ENCODE assay signal across 8 mouse cellular contexts in the genomic region with DNA sequence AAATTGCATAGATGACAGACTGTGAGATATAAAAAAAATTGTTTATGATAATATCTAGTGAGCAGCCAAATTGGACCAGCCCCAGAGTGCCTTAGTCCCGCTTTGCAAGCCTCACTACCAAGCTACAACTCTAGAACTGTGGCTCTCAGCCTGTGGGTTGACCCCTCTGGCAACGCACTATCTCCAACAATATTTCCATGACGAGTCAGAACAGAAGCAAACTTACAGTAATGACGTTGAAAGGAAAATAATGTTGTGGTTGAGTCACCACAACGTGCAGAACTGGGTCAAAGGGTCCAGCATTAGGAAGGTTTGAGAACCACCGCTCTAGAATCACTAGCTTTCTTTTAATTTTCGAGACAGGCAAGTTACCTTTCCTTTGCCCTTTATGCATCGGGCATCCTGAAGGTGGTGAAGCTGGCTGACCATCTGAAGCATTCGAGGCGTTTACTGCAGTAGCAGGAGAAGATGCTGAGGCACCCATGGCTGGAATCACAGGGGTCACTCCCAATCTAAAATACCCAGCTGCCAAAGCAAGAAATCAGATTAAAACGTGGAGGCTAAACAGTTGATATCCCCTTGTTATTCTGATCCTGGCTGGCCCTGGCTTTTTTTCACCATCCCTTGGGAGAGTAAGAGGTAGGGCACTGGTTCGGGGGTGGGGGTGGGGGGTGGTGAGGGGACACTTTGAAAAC. TPM values are rescaled to one million over a fixed set of nuclear protein-coding genes. Genes with fewer than 3 reads are reported as not detected.
DNase-seq lines count a peak whose midpoint lies in the region; ATAC-seq and TF ChIP-seq lines count a peak whose summit lies in the region.

No protein-coding gene starts in this region.

- peak overlapping the region; percentile 56 for H3K4me2 ChIP-seq in hindbrain, embryonic 13.5 days
- H3K4me2 ChIP-seq in midbrain, embryonic 11.5 days, result peak overlapping the region; percentile 47

- H3K27ac ChIP-seq in layer of hippocampus, adult 2 months, result no peak overlapping the region; the same call in 1 of the 2 replicates
- no peak overlapping the region for H3K27ac ChIP-seq in hindbrain, embryonic 13.5 days
- no peak overlapping the region for H3K27ac ChIP-seq in midbrain, embryonic 11.5 days (ENCODE audit: low read depth, low read length)

- H3K36me3 ChIP-seq in hindbrain, embryonic 13.5 days, result no peaks in the 10 kb centered on the region
- H3K36me3 ChIP-seq in midbrain, embryonic 11.5 days (ENCODE audit: control insufficient read depth, insufficient read depth, low read length), result no peaks in the 10 kb centered on the region

- no peak for TF ChIP-seq CTCF in layer of hippocampus, adult 2 months (conservative IDR thresholded peaks at IDR 0.05)

- ATAC-seq in hindbrain, embryonic 13.5 days (ENCODE audit: low FRiP score), result 0 out of 2 replicates have a peak, but pooled peaks have one; percentile 1
- ATAC-seq in midbrain, embryonic 11.5 days (ENCODE audit: low FRiP score), result no peak

- H3K9ac ChIP-seq in hindbrain, embryonic 13.5 days, result peak overlapping the region; percentile 80
- H3K9ac ChIP-seq in midbrain, embryonic 11.5 days (ENCODE audit: low read length), result peak overlapping the region; percentile 69

- H3K4me1 ChIP-seq in hindbrain, embryonic 13.5 days (replicated peaks), result peaks cover 12% of the 10 kb centered on the region
- 0 out of 2 replicates have a peak, but pooled peaks cover 2% of the 10 kb centered on the region for H3K4me1 ChIP-seq in midbrain, embryonic 11.5 days (ENCODE audit: control insufficient read depth, insufficient read depth, low read length)

- DNase-seq in layer of hippocampus, adult 2 months (ENCODE audit: low spot score in 2 of 2), result no peak
- DNase-seq in layer of hippocampus, postnatal 10 days (ENCODE audit: low spot score in 2 of 2), result no peak
- DNase-seq in adipocyte (ENCODE audit: low spot score), result peak; percentile 28
- DNase-seq in midbrain, embryonic 11.5 days (ENCODE audit: low spot score, missing footprints), result peak; percentile 82
- no peak for DNase-seq in right cerebral cortex, adult 2 months (ENCODE audit: low spot score in 2 of 2)
- DNase-seq in spleen, adult 12 weeks (ENCODE audit: low spot score), result no peak
- DNase-seq in ovary, postnatal 14 days (ENCODE audit: low spot score), result no peak

- no peaks in the 10 kb centered on the region for H3K9me3 ChIP-seq in hindbrain, embryonic 13.5 days
- no peaks in the 10 kb centered on the region for H3K9me3 ChIP-seq in midbrain, embryonic 11.5 days (ENCODE audit: control insufficient read depth, low read length)

- peaks cover 3% of the 10 kb centered on the region; the same call in 1 of the 2 replicates for H3K27me3 ChIP-seq in hindbrain, embryonic 13.5 days
- peaks cover 3% of the 10 kb centered on the region; the same call in 1 of the 2 replicates for H3K27me3 ChIP-seq in midbrain, embryonic 11.5 days (ENCODE audit: control insufficient read depth, insufficient read depth, low read length)

- H3K4me3 ChIP-seq in layer of hippocampus, adult 2 months, result peak overlapping the region; percentile 70
- peak overlapping the region; percentile 54 for H3K4me3 ChIP-seq in hindbrain, embryonic 13.5 days
- peak overlapping the region; percentile 51 for H3K4me3 ChIP-seq in midbrain, embryonic 11.5 days (ENCODE audit: low read depth, low read length)

- 60% methylated on average over 12 of the region's 12 CpGs for WGBS in hindbrain, embryonic 13.5 days
- WGBS in midbrain, embryonic 11.5 days, result 60% methylated on average over 12 of the region's 12 CpGs

RNA-seq across cellular contexts. Expression of a gene that starts 1.0 kb away (rescaled TPM):
- total RNA-seq in layer of hippocampus, adult 2 months (2021), result 10 to 100 TPM; 19.3 to 23.2 TPM
- 10 to 100 TPM; 27.3 to 29.5 TPM for total RNA-seq in layer of hippocampus, postnatal 10 days (2021)
- polyA plus RNA-seq in hindbrain, embryonic 13.5 days (2015; fragmentation: Nextera tagmentation; extraction: Ambion mirVana), result 36.3 and 38.4 TPM in 2 replicates
- 57.5 and 57.6 TPM in 2 replicates for polyA plus RNA-seq in midbrain, embryonic 11.5 days (2014; fragmentation: Nextera tagmentation; extraction: Ambion mirVana)

Comparison
In these comparisons a context has a peak if more than half of its experiments do, and no peak if none do; other contexts are left out.
1. DNase-seq: peak in adipocyte (single experiment) and midbrain, embryonic 11.5 days (single experiment); none in layer of hippocampus, adult 2 months (0 of 2), layer of hippocampus, postnatal 10 days (0 of 2), right cerebral cortex, adult 2 months (0 of 2), spleen, adult 12 weeks (single experiment) and ovary, postnatal 14 days (single experiment).
2. Peak in every context shown above with its lines, with median percentiles within 50 percentile points of each other: H3K4me3 ChIP-seq.